Mouse (Mus musculus): ENCODE results near the gene Itih1. TPM values are rescaled to one million over a fixed set of nuclear protein-coding genes. Genes with fewer than 3 reads are reported as not detected.

The Itih1 gene
- polyA plus RNA-seq, 1 experiment from 2014 or later, result not detected

GRCm38 (mm10) chr14:30933351-30933750 is 9.7 kb downstream of the Itih1 start:
- Histone ChIP-seq H3K4me2 (replicated peaks) (no peak overlapping the region), H3K27ac (replicated peaks) (no peak overlapping the region), H3K9ac (no peak overlapping the region), H3K4me1 (no peaks in the 10 kb centered on the region), H3K9me3 (replicated peaks) (no peaks in the 10 kb centered on the region), H3K27me3 (no peaks in the 10 kb centered on the region), H3K4me3 (replicated peaks) (no peak overlapping the region), H3K36me3 (no peaks in the 10 kb centered on the region)
- 81% methylated on average over 9 of the region's 9 CpGs for WGBS
- no peak for ATAC-seq (ENCODE audit: insufficient number of reproducible peaks, low FRiP score, low TSS enrichment, low read depth)

- 90% methylated on average over 4 of the region's 4 CpGs for WGBS
- no peak for ATAC-seq (ENCODE audit: insufficient number of reproducible peaks, low FRiP score, low TSS enrichment, low read depth)
Measured at GRCm38 (mm10) chr14:30930386-30930785, 12.7 kb downstream of the Itih1 start.

GRCm38 (mm10) chr14:30925492-30925891 is 17.6 kb downstream of the Itih1 start:
- no peaks in the 10 kb centered on the region for H3K4me1 ChIP-seq
- ATAC-seq (ENCODE audit: insufficient number of reproducible peaks, low FRiP score, low TSS enrichment, low read depth), result no peak
- H3K27ac ChIP-seq (replicated peaks), result no peak overlapping the region

More at GRCm38 (mm10) chr14:30930386-30930785, 12.7 kb downstream of the Itih1 start:
- Histone ChIP-seq H3K27me3 (no peaks in the 10 kb centered on the region), H3K9ac (no peak overlapping the region), H3K4me1 (no peaks in the 10 kb centered on the region), H3K9me3 (replicated peaks) (no peaks in the 10 kb centered on the region), H3K4me3 (replicated peaks) (no peak overlapping the region), H3K36me3 (no peaks in the 10 kb centered on the region), H3K4me2 (replicated peaks) (no peak overlapping the region), H3K27ac (replicated peaks) (no peak overlapping the region)

GRCm38 (mm10) chr14:30923375-30924105 is 19.5 kb downstream of the Itih1 start, which contains the start of gene Itih3:
Gene Itih3, minus strand, starts transcription at chr14:30923760.
- H3K9me3 ChIP-seq (replicated peaks), result no peaks in the 10 kb centered on the region
- no peaks in the 10 kb centered on the region for H3K4me1 ChIP-seq
- no peak for ATAC-seq (ENCODE audit: insufficient number of reproducible peaks, low FRiP score, low TSS enrichment, low read depth)
- WGBS, result 70% methylated on average over 6 of the region's 6 CpGs
- no peak within 1 kb of the TSS for H3K4me3 ChIP-seq (replicated peaks)
- no peaks in the 10 kb centered on the region for H3K27me3 ChIP-seq
- H3K9ac ChIP-seq, result no peak within 1 kb of the TSS
- H3K4me2 ChIP-seq (replicated peaks), result no peak within 1 kb of the TSS
- no peaks in the 10 kb centered on the region for H3K36me3 ChIP-seq
- H3K27ac ChIP-seq (replicated peaks), result no peak within 1 kb of the TSS

More at GRCm38 (mm10) chr14:30925492-30925891, 17.6 kb downstream of the Itih1 start:
- Histone ChIP-seq H3K36me3 (no peaks in the 10 kb centered on the region), H3K27me3 (no peaks in the 10 kb centered on the region), H3K4me3 (replicated peaks) (no peak overlapping the region), H3K4me2 (replicated peaks) (no peak overlapping the region), H3K9ac (no peak overlapping the region), H3K9me3 (replicated peaks) (no peaks in the 10 kb centered on the region)
- 87% methylated on average over 3 of the region's 3 CpGs for WGBS

GRCm38 (mm10) chr14:30922053-30922670 is 20.9 kb downstream of the Itih1 start:
- H3K4me2 ChIP-seq (replicated peaks), result no peak overlapping the region
- no peaks in the 10 kb centered on the region for H3K4me1 ChIP-seq
- no peak overlapping the region for H3K27ac ChIP-seq (replicated peaks)
- H3K27me3 ChIP-seq, result no peaks in the 10 kb centered on the region
- ATAC-seq (ENCODE audit: insufficient number of reproducible peaks, low FRiP score, low TSS enrichment, low read depth), result no peak
- WGBS, result 56% methylated on average over 8 of the region's 8 CpGs
- no peaks in the 10 kb centered on the region for H3K9me3 ChIP-seq (replicated peaks)
- no peak overlapping the region for H3K9ac ChIP-seq
- no peaks in the 10 kb centered on the region for H3K36me3 ChIP-seq
- no peak overlapping the region for H3K4me3 ChIP-seq (replicated peaks)

- H3K36me3 ChIP-seq, result no peaks in the 10 kb centered on the region
- no peak for ATAC-seq (ENCODE audit: insufficient number of reproducible peaks, low FRiP score, low TSS enrichment, low read depth)
- H3K4me2 ChIP-seq (replicated peaks), result no peak overlapping the region
- 69% methylated on average over 1 of the region's 1 CpGs for WGBS
- no peaks in the 10 kb centered on the region for H3K4me1 ChIP-seq
- no peak overlapping the region for H3K27ac ChIP-seq (replicated peaks)
- H3K4me3 ChIP-seq (replicated peaks), result no peak overlapping the region
- H3K9me3 ChIP-seq (replicated peaks), result no peaks in the 10 kb centered on the region
- no peaks in the 10 kb centered on the region for H3K27me3 ChIP-seq
- H3K9ac ChIP-seq, result no peak overlapping the region
Measured at GRCm38 (mm10) chr14:30916516-30916915, 26.6 kb downstream of the Itih1 start.

- no peaks in the 10 kb centered on the region for H3K4me1 ChIP-seq
- H3K36me3 ChIP-seq, result no peaks in the 10 kb centered on the region
- H3K27ac ChIP-seq (replicated peaks), result no peak overlapping the region
- no peaks in the 10 kb centered on the region for H3K27me3 ChIP-seq
- 76% methylated on average over 5 of the region's 5 CpGs for WGBS
- no peak overlapping the region for H3K4me2 ChIP-seq (replicated peaks)
- H3K9me3 ChIP-seq (replicated peaks), result no peaks in the 10 kb centered on the region
- H3K9ac ChIP-seq, result no peak overlapping the region
- no peak for ATAC-seq (ENCODE audit: insufficient number of reproducible peaks, low FRiP score, low TSS enrichment, low read depth)
- no peak overlapping the region for H3K4me3 ChIP-seq (replicated peaks)
Measured at GRCm38 (mm10) chr14:30913404-30913803, 29.7 kb downstream of the Itih1 start.

- Histone ChIP-seq H3K27me3 (no peaks in the 10 kb centered on the region), H3K36me3 (no peaks in the 10 kb centered on the region), H3K4me2 (replicated peaks) (no peak overlapping the region), H3K9me3 (replicated peaks) (no peaks in the 10 kb centered on the region), H3K4me3 (replicated peaks) (no peak overlapping the region), H3K9ac (no peak overlapping the region), H3K4me1 (no peaks in the 10 kb centered on the region), H3K27ac (replicated peaks) (no peak overlapping the region)
- no peak for ATAC-seq (ENCODE audit: insufficient number of reproducible peaks, low FRiP score, low TSS enrichment, low read depth)
- 80% methylated on average over 8 of the region's 8 CpGs for WGBS
Measured at GRCm38 (mm10) chr14:30912641-30913040, 30.4 kb downstream of the Itih1 start.

GRCm38 (mm10) chr14:30911141-30911540 is 31.9 kb downstream of the Itih1 start:
- Histone ChIP-seq H3K27ac (replicated peaks) (no peak overlapping the region), H3K4me2 (replicated peaks) (no peak overlapping the region), H3K9ac (no peak overlapping the region), H3K36me3 (no peaks in the 10 kb centered on the region), H3K4me1 (no peaks in the 10 kb centered on the region), H3K4me3 (replicated peaks) (no peak overlapping the region), H3K9me3 (replicated peaks) (no peaks in the 10 kb centered on the region), H3K27me3 (no peaks in the 10 kb centered on the region)
- WGBS, result 86% methylated on average over 8 of the region's 8 CpGs
- ATAC-seq (ENCODE audit: insufficient number of reproducible peaks, low FRiP score, low TSS enrichment, low read depth), result no peak

GRCm38 (mm10) chr14:30907814-30908265 is 35.2 kb downstream of the Itih1 start:
- Histone ChIP-seq H3K4me1 (no peaks in the 10 kb centered on the region), H3K4me2 (replicated peaks) (no peak overlapping the region), H3K27ac (replicated peaks) (no peak overlapping the region), H3K36me3 (no peaks in the 10 kb centered on the region), H3K27me3 (no peaks in the 10 kb centered on the region), H3K9me3 (replicated peaks) (no peaks in the 10 kb centered on the region), H3K9ac (no peak overlapping the region), H3K4me3 (replicated peaks) (no peak overlapping the region)
- no peak for ATAC-seq (ENCODE audit: insufficient number of reproducible peaks, low FRiP score, low TSS enrichment, low read depth)
- 83% methylated on average over 3 of the region's 3 CpGs for WGBS

GRCm38 (mm10) chr14:30906001-30906400 is 37.1 kb downstream of the Itih1 start:
- H3K27me3 ChIP-seq, result no peaks in the 10 kb centered on the region
- WGBS, result 84% methylated on average over 6 of the region's 6 CpGs
- no peak overlapping the region for H3K27ac ChIP-seq (replicated peaks)
- ATAC-seq (ENCODE audit: insufficient number of reproducible peaks, low FRiP score, low TSS enrichment, low read depth), result no peak
- H3K4me3 ChIP-seq (replicated peaks), result no peak overlapping the region
- H3K4me1 ChIP-seq, result no peaks in the 10 kb centered on the region
- H3K9me3 ChIP-seq (replicated peaks), result no peaks in the 10 kb centered on the region
- H3K4me2 ChIP-seq (replicated peaks), result no peak overlapping the region
- no peaks in the 10 kb centered on the region for H3K36me3 ChIP-seq
- no peak overlapping the region for H3K9ac ChIP-seq
